Mouse (Mus musculus) kidney, postnatal 0 days (tissue): ENCODE data around the gene Zkscan17. TPM values are rescaled to one million over a fixed set of nuclear protein-coding genes. Genes with fewer than 3 reads are reported as not detected.
A peak's percentile ranks its signal among the peaks of the same experiment; 100 is the strongest.

ENCODE experiments used
- ATAC-seq: fragments of 200-750 bp; cut with Nextera tagmentation; replicated peaks from 2 replicates; pipeline ENCODE4 v1.8.0; 2017; ENCODE audit warnings: low read depth, moderate number of reproducible peaks, moderate TSS enrichment, moderate library complexity; ENCODE audit not compliant: low FRiP score
- DNase-seq: peaks from one replicate; pipeline ENCODE4 v3.0.0-alpha.2; 2016; ENCODE audit warnings: low spot score
- H3K27ac ChIP-seq: fragments of 300-500 bp; sonication (generic); 2 replicates; pipeline ENCODE4 v1.5.1; 2014; ENCODE audit warnings: mild to moderate bottlenecking
- H3K27me3 ChIP-seq: fragments of 300-500 bp; sonication (generic); 2 replicates; pipeline ENCODE4 v1.6.1; 2014; ENCODE audit warnings: low read length, mixed read lengths; ENCODE audit not compliant: insufficient read depth
- H3K36me3 ChIP-seq: fragments of 300-500 bp; sonication (generic); 2 replicates; pipeline ENCODE4 v1.6.1; 2014; ENCODE audit warnings: low read length, mixed read lengths; ENCODE audit not compliant: insufficient read depth
- H3K4me1 ChIP-seq: fragments of 300-500 bp; sonication (generic); replicated peaks from 2 replicates; pipeline ENCODE4 v1.6.1; 2014; ENCODE audit warnings: antibody characterized with exemption, low read length, mixed read lengths; ENCODE audit not compliant: insufficient read depth
- H3K4me2 ChIP-seq: fragments of 300-500 bp; sonication (generic); 2 replicates; pipeline ENCODE4 v1.6.1; 2014; ENCODE audit warnings: mild to moderate bottlenecking, low read length, moderate library complexity, mixed read lengths
- H3K4me3 ChIP-seq: fragments of 300-500 bp; sonication (generic); replicated peaks from 2 replicates; pipeline ENCODE4 v1.5.1; 2014; ENCODE audit warnings: low read depth, low read length
- H3K9ac ChIP-seq: fragments of 300-500 bp; sonication (generic); 2 replicates; pipeline ENCODE4 v1.6.1; 2014; ENCODE audit warnings: low read depth, low read length
- H3K9me3 ChIP-seq: fragments of 300-500 bp; sonication (generic); replicated peaks from 2 replicates; pipeline ENCODE4 v1.6.1; 2016; ENCODE audit warnings: low read length, inconsistent platforms, mixed read lengths
- CTCF ChIP-seq: IDR thresholded peaks from 2 replicates; pipeline ENCODE4 v1.5.1; 2016; ENCODE audit warnings: antibody characterized with exemption, low read depth, mild to moderate bottlenecking, moderate library complexity
- WGBS: fragments of 180-500 bp; shearing (Covaris S2); extraction: QIAGEN DNeasy Blood & Tissue Kit; methylation state at CpG from one replicate; pipeline ENCODE4 v1.1.7; 2014; 5-methylcytosine and 5-hydroxymethylcytosine counted together
- polyA plus RNA-seq: library from polyadenylated mRNA; unstranded; fragments of >200 nt; fragmentation: Nextera tagmentation; extraction: Ambion mirVana; gene quantifications from 2 replicates; pipeline ENCODE4 v1.2.1, GENCODE M21; 2015

Zkscan17 gene
- polyA plus RNA-seq, 1 experiment from 2014 or later = 20.1 TPM

DNA sequence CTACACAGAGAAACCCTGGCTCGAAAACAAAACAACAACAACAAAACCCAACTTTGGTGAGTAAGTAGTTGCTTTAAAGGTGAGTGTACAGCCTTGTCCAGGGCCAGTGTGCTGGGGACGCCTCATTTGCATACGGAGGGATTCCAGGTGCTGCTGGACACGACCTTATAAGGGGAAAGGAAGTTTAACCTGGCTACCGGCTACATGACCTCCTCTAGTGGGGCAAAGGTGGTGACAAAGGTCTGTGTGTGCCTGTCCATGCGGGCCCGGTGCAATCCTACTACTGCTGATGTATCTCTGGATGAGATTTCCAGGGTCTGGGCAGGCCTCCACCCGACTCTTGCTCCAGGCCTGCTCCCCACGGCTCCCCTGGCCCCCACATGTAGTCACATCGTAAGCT is 13.8 kb downstream of the Zkscan17 start:
- H3K4me2 ChIP-seq = no peak overlapping the region
- 85% methylated on average over 10 of the region's 10 CpGs for WGBS
- ATAC-seq = no peak
- no peak overlapping the region for H3K9ac ChIP-seq
- peaks cover 1% of the 10 kb centered on the region; the same call in 1 of the 2 replicates for H3K4me1 ChIP-seq
- no peak for DNase-seq
- H3K9me3 ChIP-seq = no peaks in the 10 kb centered on the region
- no peak overlapping the region for H3K4me3 ChIP-seq
- no peaks in the 10 kb centered on the region for H3K27me3 ChIP-seq
- no peak overlapping the region for H3K27ac ChIP-seq
- TF ChIP-seq CTCF = no peak
- 0 out of 2 replicates have a peak, but pooled peaks cover 7% of the 10 kb centered on the region for H3K36me3 ChIP-seq

DNA sequence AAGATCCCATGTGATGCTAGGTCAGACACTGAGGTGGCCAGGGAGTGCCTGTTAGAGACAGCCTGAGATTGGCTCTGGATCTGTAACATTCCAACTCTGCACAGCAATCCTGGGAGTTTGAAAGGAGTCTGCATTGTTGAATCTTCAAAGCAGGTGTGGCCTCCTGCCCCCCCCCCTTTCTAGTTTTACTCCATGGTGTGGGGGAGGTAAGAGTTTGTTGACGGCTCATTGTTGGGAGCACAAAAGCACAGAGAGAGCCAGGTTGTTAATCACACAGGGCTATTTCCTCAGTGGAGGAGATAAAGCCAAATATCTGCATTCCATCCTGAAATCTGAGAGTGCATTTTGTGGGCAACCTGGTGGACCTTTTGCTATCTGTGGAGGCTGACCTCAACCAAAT is 15.0 kb downstream of the Zkscan17 start:
- H3K4me3 ChIP-seq = no peak overlapping the region
- H3K4me1 ChIP-seq = peaks cover 9% of the 10 kb centered on the region
- no peak for TF ChIP-seq CTCF
- H3K36me3 ChIP-seq = 0 out of 2 replicates have a peak, but pooled peaks cover 7% of the 10 kb centered on the region
- DNase-seq = no peak
- H3K4me2 ChIP-seq = no peak overlapping the region
- no peak overlapping the region for H3K27ac ChIP-seq
- H3K27me3 ChIP-seq = no peaks in the 10 kb centered on the region
- H3K9me3 ChIP-seq = no peaks in the 10 kb centered on the region
- ATAC-seq = no peak
- WGBS = 20% methylated on average over 1 of the region's 1 CpGs
- no peak overlapping the region for H3K9ac ChIP-seq

DNA sequence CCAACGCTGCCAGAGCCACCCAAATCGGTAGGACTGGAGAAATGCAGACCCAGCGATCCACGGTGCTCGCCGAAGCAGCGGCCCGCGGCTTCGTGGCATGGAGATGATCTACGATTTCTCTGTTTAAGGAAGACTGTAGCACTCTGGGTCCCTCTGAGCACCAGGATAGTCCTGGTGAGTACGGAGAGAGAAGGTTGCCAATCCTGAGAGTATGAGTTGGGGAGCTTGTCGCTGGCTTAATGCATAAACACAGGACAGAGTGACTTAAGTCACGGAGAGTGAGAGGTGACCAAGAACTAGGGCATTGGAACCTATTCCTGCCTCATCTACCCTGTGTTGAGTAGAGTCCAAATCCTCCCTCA is 19.9 kb downstream of the Zkscan17 start:
- ATAC-seq = peak; percentile 23
- TF ChIP-seq CTCF = no peak
- Histone ChIP-seq H3K36me3 (peaks cover 32% of the 10 kb centered on the region), H3K9me3 (no peaks in the 10 kb centered on the region), H3K27me3 (no peaks in the 10 kb centered on the region), H3K4me3 (peak overlapping the region; percentile 91), H3K4me2 (peak overlapping the region; percentile 96), H3K4me1 (peaks cover 9% of the 10 kb centered on the region), H3K27ac (peak overlapping the region; percentile 92), H3K9ac (peak overlapping the region; percentile 96)
- WGBS = 2% methylated on average over 14 of the region's 14 CpGs
- DNase-seq = no peak

DNA sequence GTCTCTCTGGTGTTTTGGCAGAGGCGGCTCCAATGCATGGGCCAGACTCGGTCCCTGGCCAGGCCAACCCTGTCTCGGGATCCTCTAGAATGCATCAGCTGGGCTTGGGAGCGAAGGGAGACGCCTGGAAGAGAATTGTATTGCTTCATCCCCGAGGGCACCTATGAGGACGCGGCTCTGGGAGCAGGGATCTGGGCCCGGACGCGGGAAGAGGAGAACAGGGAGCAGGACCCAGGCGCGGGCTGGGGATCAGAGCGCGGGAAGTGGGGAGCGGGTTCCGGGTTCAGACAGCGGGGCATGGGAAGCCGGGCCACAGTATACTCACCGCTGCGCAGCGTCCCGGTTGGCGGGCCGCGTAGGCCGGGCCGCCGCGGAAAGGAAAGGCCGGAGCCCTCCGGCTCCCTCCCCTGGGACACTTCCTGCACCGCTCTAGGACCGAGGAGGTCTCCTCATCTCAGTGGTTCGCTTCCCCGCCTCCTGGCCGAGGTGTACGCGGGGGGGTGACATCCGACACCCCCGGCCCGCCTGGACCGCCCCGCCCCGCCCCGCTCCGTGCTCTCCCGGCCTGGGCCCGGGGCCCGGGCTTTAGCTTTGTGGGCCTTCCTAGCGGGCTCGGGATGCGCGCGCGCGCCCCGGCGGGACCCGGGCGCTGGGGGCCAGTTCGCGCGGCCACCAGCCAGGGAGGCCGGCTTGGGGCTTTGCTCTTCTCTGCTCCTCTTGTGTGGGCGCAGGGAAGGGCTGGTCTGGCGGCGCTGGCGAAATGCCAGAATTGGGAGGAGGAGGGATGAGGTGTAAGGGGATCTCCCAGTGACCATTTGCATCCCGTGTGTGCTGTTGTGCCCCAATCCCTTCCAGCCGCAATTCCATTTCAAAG is 20.5 kb downstream of the Zkscan17 start:
- WGBS = under 1% methylated on average over 60 of the region's 71 CpGs
- Histone ChIP-seq H3K4me2 (peak overlapping the region; percentile 96), H3K4me3 (peak overlapping the region; percentile 91), H3K27me3 (no peaks in the 10 kb centered on the region), H3K4me1 (peaks cover 9% of the 10 kb centered on the region), H3K9me3 (no peaks in the 10 kb centered on the region), H3K27ac (peak overlapping the region; percentile 92), H3K36me3 (peaks cover 34% of the 10 kb centered on the region), H3K9ac (peak overlapping the region; percentile 96)
- DNase-seq (peak; percentile 97), ATAC-seq (peak; percentile 94)
- no peak for TF ChIP-seq CTCF

DNA sequence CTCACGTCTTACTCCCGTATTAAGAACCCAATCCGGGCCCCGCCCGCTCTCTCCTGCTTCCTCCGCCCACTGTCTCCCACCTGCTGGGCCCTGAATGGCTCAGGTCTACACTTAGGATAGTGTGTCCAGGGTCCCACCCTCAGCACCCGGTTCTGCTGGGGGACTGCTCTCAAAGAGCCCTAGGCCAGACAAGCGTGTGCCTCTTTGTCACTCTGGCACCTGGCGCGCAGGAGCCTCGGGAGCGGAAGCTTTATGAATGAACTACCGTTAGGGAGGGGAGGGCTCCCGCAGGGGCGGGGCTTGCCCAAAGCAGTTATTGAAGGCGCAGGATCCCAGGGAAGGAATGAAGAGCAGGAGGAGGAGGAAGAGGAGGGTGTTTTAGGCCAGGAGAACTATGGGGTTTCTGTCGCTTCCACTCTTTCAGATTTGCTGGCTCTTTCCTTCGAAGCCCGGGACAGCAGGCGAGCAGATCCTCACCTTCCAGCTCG is 21.2 kb downstream of the Zkscan17 start:
- under 1% methylated on average over 21 of the region's 21 CpGs for WGBS
- peak overlapping the region; percentile 96 for H3K4me2 ChIP-seq
- TF ChIP-seq CTCF = no peak
- ATAC-seq (peak; percentile 42), DNase-seq (peak; percentile 66)
- H3K36me3 ChIP-seq = peaks cover 40% of the 10 kb centered on the region
- no peaks in the 10 kb centered on the region for H3K9me3 ChIP-seq
- peak overlapping the region; percentile 92 for H3K27ac ChIP-seq
- peaks cover 9% of the 10 kb centered on the region for H3K4me1 ChIP-seq
- H3K27me3 ChIP-seq = no peaks in the 10 kb centered on the region
- H3K4me3 ChIP-seq = peak overlapping the region; percentile 91
- peak overlapping the region; percentile 96 for H3K9ac ChIP-seq

DNA sequence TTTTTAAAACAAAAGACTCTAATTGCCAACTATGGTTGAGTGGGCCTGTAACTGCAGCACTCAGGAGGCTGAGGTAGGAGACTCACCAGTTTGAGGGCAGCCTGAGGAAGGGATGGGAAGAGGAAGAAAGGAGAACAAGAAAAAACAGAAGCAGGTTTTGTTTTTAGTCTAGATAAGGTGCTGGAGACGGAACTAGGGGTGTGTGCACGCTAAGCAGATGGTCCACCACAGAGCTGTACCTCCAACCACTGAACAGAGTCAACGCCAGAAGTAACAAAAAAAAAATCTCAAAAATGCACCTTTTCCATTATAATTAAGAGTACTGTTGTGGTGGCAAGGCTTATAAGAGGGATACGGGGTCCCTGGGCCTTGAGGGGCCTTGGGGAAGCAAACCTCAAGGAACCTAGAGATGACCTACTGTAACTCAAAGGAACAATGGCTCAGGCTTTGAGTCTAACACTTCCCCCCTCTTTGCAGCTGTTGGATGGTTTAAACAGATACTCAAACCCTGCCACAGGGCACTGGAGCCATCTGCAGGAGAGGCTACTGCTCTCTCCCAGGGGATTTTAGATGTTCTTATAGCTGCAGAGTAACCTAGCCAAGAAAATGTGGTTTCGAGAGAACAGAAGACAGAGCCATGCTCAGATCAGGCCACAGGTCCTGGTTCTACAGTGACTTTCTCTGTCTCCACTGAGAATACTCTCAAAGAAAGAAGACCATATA is 24.4 kb downstream of the Zkscan17 start:
- no peak overlapping the region for H3K9ac ChIP-seq
- H3K4me2 ChIP-seq = no peak overlapping the region
- 94% methylated on average over 5 of the region's 5 CpGs for WGBS
- no peaks in the 10 kb centered on the region for H3K9me3 ChIP-seq
- peaks cover 64% of the 10 kb centered on the region for H3K36me3 ChIP-seq
- TF ChIP-seq CTCF = no peak
- no peak overlapping the region for H3K27ac ChIP-seq
- H3K4me1 ChIP-seq = peaks cover 2% of the 10 kb centered on the region
- DNase-seq (no peak), ATAC-seq (no peak)
- H3K4me3 ChIP-seq = no peak overlapping the region
- H3K27me3 ChIP-seq = no peaks in the 10 kb centered on the region
